Mouse (Mus musculus) T-helper 17 cell (primary cell): ENCODE measurements around the gene Naa50.

ENCODE experiments used
- in situ Hi-C, 2 experiments: fragments of 300-600 bp; cut with MboI, MseI; formaldehyde crosslinking; loops; 1 replicate in 1 of 2; 2 replicates in 1 of 2; pipeline ENCODE4 v1.15.1; 2025; ENCODE audit warnings: high pct_unique_total_duplicates in 2 of 2

The Naa50 gene

DNA sequence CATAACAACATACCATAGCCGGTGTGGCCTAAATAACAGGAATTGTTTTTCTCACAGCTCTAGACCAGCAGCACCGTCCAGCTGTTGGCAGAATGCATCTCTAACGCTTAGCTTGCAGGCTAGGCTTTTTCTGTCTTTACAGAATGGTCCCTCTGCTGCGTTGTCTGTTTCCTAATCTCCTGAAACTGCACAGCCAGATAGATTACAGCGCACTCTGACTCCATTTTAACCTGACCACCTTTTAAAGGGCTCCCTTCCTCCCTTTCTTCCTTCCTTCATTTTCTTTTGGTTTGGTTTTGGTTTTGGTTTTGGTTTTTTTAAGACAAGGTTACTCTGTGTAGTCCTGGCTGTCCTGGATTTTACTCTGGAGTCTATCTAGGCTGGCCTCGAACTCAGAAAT is 50.4 kb downstream of the Naa50 start:
- in situ Hi-C loops, result no loop called here

DNA sequence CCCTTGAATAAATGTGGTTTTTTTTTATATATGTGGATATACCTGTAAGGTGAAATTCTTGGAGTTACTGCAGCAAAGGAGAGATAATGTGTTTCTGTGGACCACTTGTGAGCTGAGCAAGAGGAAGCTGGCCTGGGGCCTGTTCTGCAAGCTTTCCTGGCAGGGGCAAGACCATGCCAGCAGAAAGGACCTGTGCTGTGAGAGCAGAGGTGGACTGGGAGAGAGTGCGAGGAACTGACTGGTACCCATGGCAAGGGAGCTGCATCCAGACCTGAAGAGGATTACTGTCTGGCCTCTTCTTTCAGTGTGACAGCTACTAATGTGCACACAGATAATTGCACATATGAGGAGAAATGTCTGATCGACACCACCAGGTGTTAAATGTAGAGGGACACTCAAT is 51.3 kb downstream of the Naa50 start:
- in situ Hi-C loops, result no loop called here

DNA sequence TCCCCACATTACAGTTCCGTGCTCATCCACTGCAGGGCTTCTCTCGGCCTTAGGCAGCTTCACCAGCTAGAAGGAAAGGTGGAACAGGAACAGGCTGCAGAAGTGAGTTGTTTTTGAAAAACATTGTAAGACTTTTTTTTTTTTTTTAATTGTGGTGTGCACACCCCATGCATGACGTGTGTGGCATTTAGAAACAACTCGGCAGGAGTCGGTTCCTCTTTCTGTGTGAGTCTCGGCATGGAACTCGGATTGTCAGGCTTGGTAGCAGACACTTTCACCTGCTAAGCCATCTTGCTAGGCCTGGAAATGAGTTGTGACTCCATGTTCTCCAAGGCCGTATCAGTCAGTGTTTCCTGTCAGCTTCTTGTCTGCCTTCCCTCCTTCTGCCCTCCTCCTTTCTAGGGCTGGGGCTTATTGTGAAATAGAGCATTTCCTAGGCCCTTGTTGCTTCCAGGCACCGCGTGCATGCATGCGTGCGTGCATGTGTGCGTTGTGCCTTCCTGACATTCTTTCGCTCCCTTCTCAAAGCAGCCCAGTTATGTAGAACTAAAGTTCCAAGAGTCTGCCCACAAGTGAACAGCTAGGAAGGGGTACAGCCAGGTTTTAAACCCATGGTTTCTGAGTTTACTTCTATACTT is 59.6 kb downstream of the Naa50 start:
- in situ Hi-C loops, result no loop called here

DNA sequence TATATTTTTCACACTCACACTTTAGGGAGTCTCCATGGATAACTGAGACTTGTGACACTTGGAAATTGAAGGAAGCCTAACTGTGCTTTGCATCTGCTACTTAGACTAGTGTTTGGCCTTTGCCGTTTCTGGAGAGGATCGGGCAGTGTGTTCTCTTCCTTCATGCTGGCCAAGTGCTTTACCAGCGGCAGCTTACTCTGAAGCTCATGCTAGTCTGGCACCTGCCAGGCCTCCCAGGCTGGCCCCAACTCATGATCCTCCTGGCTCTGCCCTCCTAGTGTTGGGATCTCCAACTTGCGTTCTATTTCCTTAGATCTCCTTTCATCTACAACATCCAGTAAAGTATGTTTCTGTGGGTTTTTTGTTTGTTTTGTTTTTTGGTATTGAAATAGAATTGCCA is 60.5 kb downstream of the Naa50 start:
- in situ Hi-C loops, result no loop called here

DNA sequence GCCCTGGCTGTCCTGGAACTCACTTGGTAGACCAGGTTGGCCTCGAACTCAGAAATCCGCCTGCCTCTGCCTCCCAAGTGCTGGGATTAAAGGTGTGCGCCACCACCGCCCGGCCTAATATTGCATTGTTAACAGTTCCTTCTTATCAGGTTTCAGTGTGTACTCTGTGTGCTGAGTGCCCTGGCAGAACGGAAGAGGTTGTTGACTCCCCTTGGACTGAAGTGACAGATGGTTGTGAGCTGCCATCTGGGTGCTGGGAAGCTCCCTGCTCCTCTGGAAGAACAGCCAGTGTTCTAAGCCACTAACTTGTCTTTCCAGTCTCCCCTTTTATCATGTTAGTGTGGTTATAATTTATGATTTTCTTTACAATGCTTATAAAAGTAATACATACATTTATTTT is 64.7 kb downstream of the Naa50 start:
- in situ Hi-C loops, result no loop called here

GRCm38 (mm10) chr16:44205973-44206372 is 66.3 kb downstream of the Naa50 start:
- in situ Hi-C loops, result no loop called here

GRCm38 (mm10) chr16:44210156-44211053 is 70.8 kb downstream of the Naa50 start:
- in situ Hi-C loops, result no loop called here

GRCm38 (mm10) chr16:44211054-44211414 is 71.4 kb downstream of the Naa50 start:
- in situ Hi-C loops, result no loop called here

- in situ Hi-C loops, result no loop called here
Observed at GRCm38 (mm10) chr16:44212703-44213102, 73.1 kb downstream of the Naa50 start.
